Mouse (Mus musculus): Measurements from ENCODE around the gene Tradd.

The Tradd gene

DNA sequence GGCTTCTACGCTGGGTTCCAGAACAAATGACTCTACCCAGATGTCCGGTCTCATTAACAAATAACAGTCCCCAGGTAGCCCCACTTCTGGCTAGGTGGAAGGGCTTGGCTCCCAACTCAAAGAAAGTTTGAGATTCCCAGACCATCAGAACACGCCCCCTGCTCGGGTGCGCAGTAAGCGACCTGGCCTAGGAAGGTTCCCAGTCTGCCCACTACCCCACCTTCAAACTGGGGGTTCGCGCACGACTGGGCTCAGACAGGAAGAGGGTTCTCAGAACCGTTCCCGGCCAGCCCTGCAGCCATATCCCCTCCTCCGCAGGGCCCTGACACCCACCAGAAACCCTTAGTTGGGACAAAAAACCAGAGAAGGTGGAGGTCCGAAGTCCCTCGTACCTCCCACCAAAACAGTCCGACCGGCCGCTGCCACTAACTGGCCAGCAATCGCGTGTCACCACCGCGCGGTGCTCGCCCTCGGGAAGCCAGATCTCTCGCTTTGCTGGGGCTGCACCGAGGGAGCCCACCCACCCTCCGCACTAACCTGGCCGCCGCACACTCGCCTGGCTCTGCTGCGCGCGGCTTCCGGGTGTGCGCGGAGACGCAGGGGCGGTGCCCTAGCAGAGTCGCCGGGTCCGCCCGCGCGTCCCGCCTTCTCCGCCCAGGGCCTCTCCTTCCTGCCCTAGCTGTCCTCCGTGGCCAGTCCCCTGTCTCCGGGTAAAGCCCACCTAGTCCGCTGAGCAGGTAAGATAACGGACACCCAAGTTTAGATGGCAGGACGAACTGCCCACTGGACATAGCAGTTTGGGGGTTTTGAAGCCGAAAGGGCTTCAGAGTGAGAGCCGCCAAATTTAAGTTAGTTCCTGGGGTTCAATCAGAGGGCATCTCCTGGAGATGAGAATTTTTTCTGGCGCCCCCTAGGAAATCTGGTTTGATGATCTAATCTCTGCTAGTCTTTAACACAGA, at the start of gene Tradd, which contains the start of gene Fbxl8:
Gene Tradd (minus strand): TSS at position 586 of the 959 bp plus-strand sequence.
Gene Fbxl8 (plus strand): TSS at position 625 of the 959 bp plus-strand sequence.
- Histone ChIP-seq H3K4me3 (replicated peaks; ENCODE audit: low read length) (peak within 1 kb of the TSS; percentile 81), H3K4me1 (replicated peaks; ENCODE audit: low read depth, low read length) (peaks cover 80% of the 10 kb centered on the region), H3K36me3 (ENCODE audit: insufficient read depth, low read length) (no peaks in the 10 kb centered on the region), H3K27me3 (ENCODE audit: insufficient read depth, low read length) (peaks cover 92% of the 10 kb centered on the region), H3K9me3 (ENCODE audit: low read length) (0 out of 2 replicates have a peak, but pooled peaks cover 3% of the 10 kb centered on the region)
- TF ChIP-seq POU5F1 (IDR thresholded peaks at IDR 0.05; ENCODE audit: borderline replicate concordance, low read length) (no peak), CTCF (conservative IDR thresholded peaks at IDR 0.05; ENCODE audit: low read length) (0 out of 2 replicates have a peak, but pooled peaks have one; percentile 15), NANOG (IDR thresholded peaks at IDR 0.05; ENCODE audit: borderline replicate concordance, low read length) (no peak)

DNA sequence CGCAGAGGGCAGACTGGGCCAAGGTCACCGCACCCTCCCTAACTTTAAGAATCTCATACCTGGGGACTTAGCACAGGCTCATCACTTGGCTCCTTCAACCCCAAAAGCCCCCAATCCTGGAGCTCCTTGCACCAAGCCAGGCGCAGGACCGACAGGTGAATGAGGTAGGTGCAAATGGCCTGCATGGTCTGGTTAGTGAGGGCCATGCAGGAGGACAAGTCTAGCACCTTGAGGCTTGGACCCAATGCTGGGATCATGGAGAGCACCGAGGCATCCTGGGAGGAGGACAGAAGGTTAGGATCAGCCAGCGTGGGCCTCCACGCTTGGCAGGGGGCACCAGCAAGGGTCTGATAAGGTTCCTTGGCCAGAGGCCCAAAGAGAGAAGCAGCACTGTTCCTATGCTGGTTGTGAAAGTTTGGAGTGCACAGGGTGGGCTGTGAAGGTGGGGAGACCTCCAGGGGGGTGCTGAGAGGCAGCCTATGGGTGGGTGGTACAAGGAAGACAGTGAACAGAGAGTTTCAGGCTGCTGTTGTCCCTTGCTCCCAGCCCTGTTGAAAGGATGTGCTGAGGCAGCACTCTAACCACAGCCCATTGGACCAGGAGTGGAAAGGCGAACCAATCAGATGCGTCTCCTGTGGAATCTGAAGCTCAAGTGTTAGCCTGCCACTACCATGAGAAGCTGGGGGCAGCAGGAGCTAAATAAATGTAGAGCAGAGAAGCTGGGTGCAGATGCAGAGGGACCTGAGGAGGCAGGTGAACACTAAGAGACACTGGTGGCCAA, 49.4 kb upstream of the Tradd start:
- Histone ChIP-seq H3K27me3 (ENCODE audit: insufficient read depth, low read length) (no peaks in the 10 kb centered on the region), H3K9me3 (ENCODE audit: low read length) (no peaks in the 10 kb centered on the region), H3K36me3 (ENCODE audit: insufficient read depth, low read length) (peaks cover 91% of the 10 kb centered on the region), H3K4me3 (replicated peaks; ENCODE audit: low read length) (no peak overlapping the region), H3K4me1 (replicated peaks; ENCODE audit: low read depth, low read length) (0 out of 2 replicates have a peak, but pooled peaks cover 3% of the 10 kb centered on the region)
- TF ChIP-seq NANOG (IDR thresholded peaks at IDR 0.05; ENCODE audit: borderline replicate concordance, low read length) = no peak
- TF ChIP-seq POU5F1 (IDR thresholded peaks at IDR 0.05; ENCODE audit: borderline replicate concordance, low read length) = no peak
- TF ChIP-seq CTCF (conservative IDR thresholded peaks at IDR 0.05; ENCODE audit: low read length) = no peak

DNA sequence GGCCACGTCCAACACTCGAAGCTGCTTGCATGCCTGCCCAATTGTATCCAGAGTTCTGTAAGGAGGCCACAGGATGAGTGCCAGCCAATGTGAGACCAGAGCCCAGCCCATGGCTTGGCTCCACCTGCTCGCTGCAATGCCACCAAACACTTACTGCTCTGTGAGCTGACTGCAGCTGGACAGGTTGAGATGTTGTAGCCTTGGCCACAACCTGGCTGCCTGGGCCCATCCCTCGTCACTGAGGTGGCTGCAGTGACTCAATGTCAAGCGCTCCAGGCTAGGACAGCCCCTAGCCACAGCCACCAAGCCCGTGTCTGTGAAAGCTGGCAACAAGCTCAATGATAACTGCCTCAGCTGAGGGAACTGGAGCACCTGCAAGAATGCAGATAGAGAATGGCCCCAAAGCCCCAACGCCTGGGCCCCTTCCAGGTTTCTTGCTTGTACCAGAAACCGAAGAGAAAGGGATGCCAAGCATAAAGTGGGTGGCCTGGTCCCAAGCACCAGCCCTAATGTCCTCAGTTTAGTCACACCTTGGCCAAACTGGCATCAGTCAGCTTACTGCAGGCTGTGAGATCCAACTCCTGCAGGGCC, 48.6 kb upstream of the Tradd start:
- H3K4me1 ChIP-seq (replicated peaks; ENCODE audit: low read depth, low read length) = 0 out of 2 replicates have a peak, but pooled peaks cover 5% of the 10 kb centered on the region
- TF ChIP-seq CTCF (conservative IDR thresholded peaks at IDR 0.05; ENCODE audit: low read length) = no peak
- no peaks in the 10 kb centered on the region for H3K27me3 ChIP-seq (ENCODE audit: insufficient read depth, low read length)
- no peaks in the 10 kb centered on the region for H3K9me3 ChIP-seq (ENCODE audit: low read length)
- no peak overlapping the region for H3K4me3 ChIP-seq (replicated peaks; ENCODE audit: low read length)
- H3K36me3 ChIP-seq (ENCODE audit: insufficient read depth, low read length) = peaks cover 93% of the 10 kb centered on the region

DNA sequence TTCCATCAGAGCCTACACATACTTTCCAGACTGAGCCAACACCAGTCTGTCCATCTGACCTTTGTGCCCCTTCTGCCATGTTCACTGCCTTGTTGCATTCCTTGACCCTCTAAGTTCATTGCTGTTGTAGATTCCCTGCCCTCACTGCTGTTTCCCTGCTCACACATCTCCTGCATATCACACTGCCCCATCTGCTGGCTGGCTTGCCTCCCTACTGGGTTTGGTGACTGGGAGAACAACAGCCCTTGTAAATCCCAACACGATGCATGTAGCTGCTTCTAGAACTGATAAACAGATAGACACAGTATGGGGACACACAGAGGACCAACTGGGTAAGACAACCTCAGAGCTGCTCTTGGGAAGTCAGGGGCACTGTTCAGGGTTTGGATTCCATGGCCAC, 47.3 kb upstream of the Tradd start:
- peaks cover 7% of the 10 kb centered on the region for H3K4me1 ChIP-seq (replicated peaks; ENCODE audit: low read depth, low read length)
- no peaks in the 10 kb centered on the region for H3K9me3 ChIP-seq (ENCODE audit: low read length)
- no peaks in the 10 kb centered on the region for H3K27me3 ChIP-seq (ENCODE audit: insufficient read depth, low read length)
- H3K36me3 ChIP-seq (ENCODE audit: insufficient read depth, low read length) = peaks cover 95% of the 10 kb centered on the region
- TF ChIP-seq CTCF (conservative IDR thresholded peaks at IDR 0.05; ENCODE audit: low read length) (no peak), POU5F1 (IDR thresholded peaks at IDR 0.05; ENCODE audit: borderline replicate concordance, low read length) (no peak), NANOG (IDR thresholded peaks at IDR 0.05; ENCODE audit: borderline replicate concordance, low read length) (no peak)
- no peak overlapping the region for H3K4me3 ChIP-seq (replicated peaks; ENCODE audit: low read length)

DNA sequence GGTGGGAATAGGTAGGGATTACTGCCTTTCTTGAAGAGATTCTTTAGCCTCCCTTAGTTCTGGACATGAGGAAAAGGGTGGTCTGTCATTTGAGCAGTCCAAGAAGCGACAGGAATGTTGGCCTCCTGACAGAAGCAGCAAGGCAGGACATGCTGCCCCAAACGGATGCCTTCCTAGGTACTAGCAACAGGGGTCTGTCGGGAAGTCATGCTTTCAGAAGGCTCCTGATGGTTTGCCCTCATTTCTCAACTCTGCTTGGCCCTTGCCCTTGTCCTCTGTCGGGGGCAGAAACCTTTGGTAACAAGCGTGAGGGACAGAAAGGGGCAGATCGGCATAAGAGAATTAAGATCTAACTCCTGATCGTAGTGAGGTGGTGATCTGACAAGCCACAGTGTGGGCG, 45.7 kb upstream of the Tradd start:
- Histone ChIP-seq H3K4me1 (replicated peaks; ENCODE audit: low read depth, low read length) (peaks cover 23% of the 10 kb centered on the region), H3K4me3 (replicated peaks; ENCODE audit: low read length) (no peak overlapping the region), H3K36me3 (ENCODE audit: insufficient read depth, low read length) (peaks cover 87% of the 10 kb centered on the region), H3K9me3 (ENCODE audit: low read length) (no peaks in the 10 kb centered on the region), H3K27me3 (ENCODE audit: insufficient read depth, low read length) (no peaks in the 10 kb centered on the region)
- TF ChIP-seq NANOG (IDR thresholded peaks at IDR 0.05; ENCODE audit: borderline replicate concordance, low read length) = no peak
- no peak for TF ChIP-seq POU5F1 (IDR thresholded peaks at IDR 0.05; ENCODE audit: borderline replicate concordance, low read length)
- TF ChIP-seq CTCF (conservative IDR thresholded peaks at IDR 0.05; ENCODE audit: low read length) = no peak

DNA sequence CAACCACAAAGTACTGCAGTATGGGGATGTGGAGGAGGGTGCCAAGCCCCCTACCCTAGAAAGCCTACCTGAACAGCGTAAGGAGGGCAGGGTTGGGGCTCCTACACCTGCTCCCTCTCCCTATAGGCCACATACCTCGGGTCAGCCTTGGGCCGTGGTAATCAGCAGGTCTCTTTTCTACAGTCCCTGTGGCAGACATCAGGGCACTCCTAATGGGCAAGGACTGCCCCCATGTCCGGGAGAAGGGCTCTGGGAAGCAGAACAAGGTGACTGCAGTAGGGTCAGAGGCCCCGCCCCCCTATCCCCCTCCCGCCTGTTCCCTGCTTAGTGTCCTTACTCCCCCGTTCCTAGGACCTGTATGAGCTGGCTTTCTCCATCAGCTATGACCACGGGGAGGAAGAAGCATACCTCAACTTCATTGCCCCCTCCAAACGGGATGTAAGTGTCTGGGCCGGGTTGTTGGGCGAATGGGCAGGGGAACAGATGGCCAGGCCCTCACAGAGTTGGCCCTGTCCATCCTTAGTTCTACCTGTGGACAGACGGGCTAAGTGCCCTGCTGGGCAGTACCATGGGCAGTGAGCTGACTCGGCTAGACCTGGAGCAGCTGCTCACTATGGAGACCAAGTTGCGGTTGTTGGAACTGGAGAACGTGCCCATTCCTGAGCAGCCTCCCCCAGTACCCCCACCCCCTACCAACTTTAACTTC, 44.9 kb upstream of the Tradd start:
- no peaks in the 10 kb centered on the region for H3K27me3 ChIP-seq (ENCODE audit: insufficient read depth, low read length)
- H3K36me3 ChIP-seq (ENCODE audit: insufficient read depth, low read length) = peaks cover 86% of the 10 kb centered on the region
- no peak for TF ChIP-seq CTCF (conservative IDR thresholded peaks at IDR 0.05; ENCODE audit: low read length)
- TF ChIP-seq POU5F1 (IDR thresholded peaks at IDR 0.05; ENCODE audit: borderline replicate concordance, low read length) = no peak
- no peak for TF ChIP-seq NANOG (IDR thresholded peaks at IDR 0.05; ENCODE audit: borderline replicate concordance, low read length)
- no peaks in the 10 kb centered on the region for H3K9me3 ChIP-seq (ENCODE audit: low read length)
- H3K4me1 ChIP-seq (replicated peaks; ENCODE audit: low read depth, low read length) = peaks cover 32% of the 10 kb centered on the region
- H3K4me3 ChIP-seq (replicated peaks; ENCODE audit: low read length) = no peak overlapping the region

DNA sequence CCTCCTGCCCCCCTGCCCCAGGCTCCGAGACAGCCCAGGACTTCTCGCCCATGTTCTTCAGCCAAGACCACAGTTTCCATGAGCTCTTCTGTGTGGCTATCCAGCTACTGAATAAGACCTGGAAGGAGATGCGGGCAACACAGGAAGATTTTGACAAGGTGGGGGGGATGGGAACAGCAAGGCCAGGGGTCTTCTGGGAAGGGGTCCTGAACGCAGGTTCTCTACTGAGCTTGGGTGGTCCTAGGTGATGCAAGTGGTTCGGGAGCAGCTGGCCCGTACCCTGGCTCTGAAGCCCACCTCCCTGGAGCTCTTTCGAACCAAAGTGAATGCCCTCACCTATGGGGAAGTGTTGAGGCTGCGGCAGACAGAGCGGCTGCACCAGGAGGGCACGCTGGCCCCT, 44.0 kb upstream of the Tradd start:
- Histone ChIP-seq H3K27me3 (ENCODE audit: insufficient read depth, low read length) (no peaks in the 10 kb centered on the region), H3K36me3 (ENCODE audit: insufficient read depth, low read length) (peaks cover 86% of the 10 kb centered on the region), H3K9me3 (ENCODE audit: low read length) (no peaks in the 10 kb centered on the region), H3K4me1 (replicated peaks; ENCODE audit: low read depth, low read length) (peaks cover 40% of the 10 kb centered on the region), H3K4me3 (replicated peaks; ENCODE audit: low read length) (no peak overlapping the region)
- no peak for TF ChIP-seq CTCF (conservative IDR thresholded peaks at IDR 0.05; ENCODE audit: low read length)
- TF ChIP-seq POU5F1 (IDR thresholded peaks at IDR 0.05; ENCODE audit: borderline replicate concordance, low read length) = no peak
- TF ChIP-seq NANOG (IDR thresholded peaks at IDR 0.05; ENCODE audit: borderline replicate concordance, low read length) = no peak
